8 mouse cellular contexts compared by ENCODE assay signal in genomic region chr11:117888853-117889822, GRCm38 (mm10). TPM values are rescaled to one million over a fixed set of nuclear protein-coding genes. Genes with fewer than 3 reads are reported as not detected.
DNase-seq lines count a peak whose midpoint lies in the region; ATAC-seq and TF ChIP-seq lines count a peak whose summit lies in the region.

No protein-coding gene starts in this region.

- H3K27ac ChIP-seq in left cerebral cortex, adult 2 months: no peak overlapping the region
- peak overlapping the region; percentile 13; the same call in 1 of the 2 replicates for H3K27ac ChIP-seq in embryonic facial prominence, embryonic 14.5 days (replicated peaks; ENCODE audit: low read depth, low read length)
- peak overlapping the region; percentile 91 for H3K27ac ChIP-seq in limb, embryonic 12.5 days
- no peak overlapping the region for H3K27ac ChIP-seq in olfactory bulb, adult 2 months (ENCODE audit: insufficient read depth, low read depth, low read length)

- peak; percentile 54 for ATAC-seq in embryonic facial prominence, embryonic 14.5 days (ENCODE audit: low read depth)
- peak; percentile 62 for ATAC-seq in limb, embryonic 12.5 days (ENCODE audit: insufficient number of reproducible peaks, insufficient read depth, low FRiP score, low TSS enrichment, low read depth)
- no peak for ATAC-seq in activated CD4-positive, CD25-positive, alpha-beta regulatory T cell, adult 4 months

- TF ChIP-seq POLR2A in olfactory bulb, adult 2 months (IDR thresholded peaks at IDR 0.05; ENCODE audit: insufficient read depth, low read depth, low read length): no peak

- H3K9me3 ChIP-seq in embryonic facial prominence, embryonic 14.5 days (ENCODE audit: control insufficient read depth, low read length): no peaks in the 10 kb centered on the region
- H3K9me3 ChIP-seq in limb, embryonic 12.5 days: no peaks in the 10 kb centered on the region

- H3K27me3 ChIP-seq in embryonic facial prominence, embryonic 14.5 days (replicated peaks; ENCODE audit: control insufficient read depth, insufficient read depth, low read length): peaks cover 3% of the 10 kb centered on the region
- H3K27me3 ChIP-seq in limb, embryonic 12.5 days: peaks cover 13% of the 10 kb centered on the region

- peaks cover 29% of the 10 kb centered on the region for H3K4me1 ChIP-seq in embryonic facial prominence, embryonic 14.5 days (ENCODE audit: control insufficient read depth, insufficient read depth, low read length)
- H3K4me1 ChIP-seq in limb, embryonic 12.5 days (replicated peaks): peaks cover 41% of the 10 kb centered on the region
- H3K4me1 ChIP-seq in olfactory bulb, adult 2 months (ENCODE audit: control insufficient read depth, insufficient read depth, low read length): peaks cover 26% of the 10 kb centered on the region

- peak; percentile 22 to 54 for DNase-seq in left cerebral cortex, adult 2 months (ENCODE audit: extremely low spot score in 1 of 2, low spot score in 2 of 2)
- DNase-seq in left cerebral cortex, postnatal 4 days: no peak
- peak; percentile 79 for DNase-seq in embryonic facial prominence, embryonic 14.5 days (ENCODE audit: low spot score)
- no peak for DNase-seq in layer of hippocampus, adult 18-20 months (ENCODE audit: low spot score in 2 of 2)
- DNase-seq in ovary, postnatal 36 days (ENCODE audit: low spot score): no peak

- intact Hi-C loops in left cerebral cortex, adult 2 months (cut with DNase I): no loop called here
- intact Hi-C loops in left cerebral cortex, postnatal 4 days (cut with DNase I): no loop called here

- H3K36me3 ChIP-seq in embryonic facial prominence, embryonic 14.5 days (ENCODE audit: control insufficient read depth, insufficient read depth, low read length): no peaks in the 10 kb centered on the region
- no peaks in the 10 kb centered on the region for H3K36me3 ChIP-seq in limb, embryonic 12.5 days

- H3K4me2 ChIP-seq in embryonic facial prominence, embryonic 14.5 days (ENCODE audit: low read depth, low read length): peak overlapping the region; percentile 58
- H3K4me2 ChIP-seq in limb, embryonic 12.5 days: peak overlapping the region; percentile 73

- peak overlapping the region; percentile 29 for H3K4me3 ChIP-seq in left cerebral cortex, adult 2 months
- H3K4me3 ChIP-seq in embryonic facial prominence, embryonic 14.5 days (ENCODE audit: low read depth, low read length): peak overlapping the region; percentile 28
- H3K4me3 ChIP-seq in limb, embryonic 12.5 days (replicated peaks): peak overlapping the region; percentile 34
- H3K4me3 ChIP-seq in olfactory bulb, adult 2 months (ENCODE audit: insufficient read depth, low read depth, low read length): peak overlapping the region; percentile 16

- WGBS in embryonic facial prominence, embryonic 14.5 days: 2% methylated on average over 29 of the region's 33 CpGs
- 3% methylated on average over 33 of the region's 33 CpGs for WGBS in limb, embryonic 12.5 days
- WGBS in olfactory bulb, adult 2 months: 13% methylated on average over 33 of the region's 33 CpGs

- H3K9ac ChIP-seq in embryonic facial prominence, embryonic 14.5 days (ENCODE audit: low read depth, low read length): peak overlapping the region; percentile 54
- peak overlapping the region; percentile 55 for H3K9ac ChIP-seq in limb, embryonic 12.5 days (replicated peaks)

- TF ChIP-seq CTCF in left cerebral cortex, adult 2 months (IDR thresholded peaks at IDR 0.05): no peak
- TF ChIP-seq CTCF in olfactory bulb, adult 2 months (IDR thresholded peaks at IDR 0.05; ENCODE audit: insufficient read depth, low read depth, low read length): no peak

RNA-seq across cellular contexts. Expression of gene Tha1, which starts 15.9 kb away (rescaled TPM):
- 1 to 10 TPM; 4.7 to 5.4 TPM for total RNA-seq in left cerebral cortex, adult 2 months (2021)
- total RNA-seq in left cerebral cortex, postnatal 4 days (2021): 1 to 10 TPM; 2.1 to 3.3 TPM
- polyA plus RNA-seq in embryonic facial prominence, embryonic 14.5 days (2014; fragmentation: Nextera tagmentation; extraction: Ambion mirVana): 3.7 and 4.2 TPM in 2 replicates
- polyA plus RNA-seq in limb, embryonic 12.5 days (2016; fragmentation: Nextera tagmentation; extraction: Ambion mirVana): 1.9 and 2.3 TPM in 2 replicates
- not detected in 2 replicates for polyA plus RNA-seq in olfactory bulb, adult 2 months (2012; ENCODE audit: insufficient read depth, insufficient read length, low replicate concordance, missing spikeins)
- 1 to 10 TPM; 2.8 to 3.0 TPM for total RNA-seq in layer of hippocampus, adult 18-20 months (2021)
- polyA plus RNA-seq in activated CD4-positive, CD25-positive, alpha-beta regulatory T cell, adult 4 months (2017; shearing (Covaris generic)): 10 to 100 TPM; 12.8 to 17.7 TPM

RNA-seq across cellular contexts. Expression of gene Tmem235, which starts 28.6 kb away (rescaled TPM):
- total RNA-seq in left cerebral cortex, adult 2 months (2021): under 1 TPM in 1 of 2 experiments, not detected in 1; 0.19 TPM
- not detected for total RNA-seq in left cerebral cortex, postnatal 4 days (2021)
- polyA plus RNA-seq in embryonic facial prominence, embryonic 14.5 days (2014; fragmentation: Nextera tagmentation; extraction: Ambion mirVana): not detected in 2 replicates
- polyA plus RNA-seq in limb, embryonic 12.5 days (2016; fragmentation: Nextera tagmentation; extraction: Ambion mirVana): not detected in 2 replicates
- not detected in 2 replicates for polyA plus RNA-seq in olfactory bulb, adult 2 months (2012; ENCODE audit: insufficient read depth, insufficient read length, low replicate concordance, missing spikeins)
- total RNA-seq in layer of hippocampus, adult 18-20 months (2021): not detected
- polyA plus RNA-seq in activated CD4-positive, CD25-positive, alpha-beta regulatory T cell, adult 4 months (2017; shearing (Covaris generic)): not detected

RNA-seq across cellular contexts. Expression of gene Birc5, which starts 40.1 kb away (rescaled TPM):
- total RNA-seq in left cerebral cortex, adult 2 months (2021): 1 to 10 TPM in 1 of 2 experiments, under 1 TPM in 1; 0.95 to 1.3 TPM
- 1 to 10 TPM; 6.3 to 6.7 TPM for total RNA-seq in left cerebral cortex, postnatal 4 days (2021)
- polyA plus RNA-seq in embryonic facial prominence, embryonic 14.5 days (2014; fragmentation: Nextera tagmentation; extraction: Ambion mirVana): 229 and 265 TPM in 2 replicates
- 346 and 369 TPM in 2 replicates for polyA plus RNA-seq in limb, embryonic 12.5 days (2016; fragmentation: Nextera tagmentation; extraction: Ambion mirVana)
- not detected in 2 replicates for polyA plus RNA-seq in olfactory bulb, adult 2 months (2012; ENCODE audit: insufficient read depth, insufficient read length, low replicate concordance, missing spikeins)
- total RNA-seq in layer of hippocampus, adult 18-20 months (2021): 1 to 10 TPM in 1 of 2 experiments, under 1 TPM in 1; 0.82 to 1.1 TPM
- 100 to 1,000 TPM in 1 of 2 experiments, 10 to 100 TPM in 1; 88.3 to 110 TPM for polyA plus RNA-seq in activated CD4-positive, CD25-positive, alpha-beta regulatory T cell, adult 4 months (2017; shearing (Covaris generic))

Comparison
In these comparisons a context has a peak if more than half of its experiments do, and no peak if none do; other contexts are left out.
1. DNase-seq: peak in left cerebral cortex, adult 2 months (2 of 2) and embryonic facial prominence, embryonic 14.5 days (single experiment); none in left cerebral cortex, postnatal 4 days (single experiment), layer of hippocampus, adult 18-20 months (0 of 2) and ovary, postnatal 36 days (single experiment).
2. H3K27ac ChIP-seq: peak in embryonic facial prominence, embryonic 14.5 days (single experiment) and limb, embryonic 12.5 days (single experiment); none in left cerebral cortex, adult 2 months (single experiment) and olfactory bulb, adult 2 months (single experiment).
3. Peak in every context shown above with its lines, with median percentiles within 50 percentile points of each other: H3K4me3 ChIP-seq.